Mouse (Mus musculus) urinary bladder, postnatal 36 days (tissue): ENCODE measurements around the gene Pald1.

ENCODE experiments used
- DNase-seq, 2 experiments: peaks; one replicate each; pipeline ENCODE4 v3.0.0; 2022; ENCODE audit warnings: low spot score in 2 of 2, mixed read lengths in 1 of 2

Gene Pald1

DNA sequence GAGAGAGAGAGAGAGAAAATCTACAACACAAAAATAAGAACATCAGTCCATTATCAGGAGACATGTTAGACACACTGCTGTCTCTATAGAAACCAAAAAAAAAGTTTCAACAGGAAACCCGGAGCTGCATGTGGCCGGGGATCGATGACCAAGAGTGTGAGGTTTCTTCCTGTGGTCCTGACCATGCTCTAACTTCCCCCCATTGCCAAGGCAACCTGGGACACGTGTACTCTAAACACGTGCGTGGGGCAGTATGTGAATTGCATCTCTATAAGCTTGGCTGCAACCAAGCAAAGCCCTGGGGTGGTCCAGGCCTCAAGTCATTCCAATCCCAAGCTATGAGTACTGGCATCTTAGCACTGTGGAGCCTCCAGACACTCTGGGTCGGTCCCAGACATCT lies 48.8 kb downstream of the Pald1 start:
- no peak for DNase-seq

DNA sequence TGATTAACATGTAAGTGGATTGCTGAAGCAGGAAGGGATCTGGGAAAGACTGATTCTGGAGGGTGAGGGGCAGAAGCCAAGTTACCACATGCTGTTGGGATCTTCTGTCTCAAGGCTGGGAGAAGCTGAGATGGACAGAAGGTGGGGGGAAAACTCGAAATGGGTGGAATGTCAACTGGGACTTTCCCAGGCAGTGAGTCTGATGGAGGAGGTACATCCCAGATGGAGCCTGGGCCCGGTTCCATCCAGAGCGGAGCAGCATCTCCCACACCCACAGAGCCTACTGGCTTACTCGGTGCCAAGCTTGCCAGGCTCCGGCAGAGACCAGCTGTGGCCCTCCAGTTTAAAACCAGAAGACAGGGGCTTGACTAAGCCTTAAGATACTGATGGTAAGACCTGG lies 52.3 kb downstream of the Pald1 start:
- no peak for DNase-seq

DNA sequence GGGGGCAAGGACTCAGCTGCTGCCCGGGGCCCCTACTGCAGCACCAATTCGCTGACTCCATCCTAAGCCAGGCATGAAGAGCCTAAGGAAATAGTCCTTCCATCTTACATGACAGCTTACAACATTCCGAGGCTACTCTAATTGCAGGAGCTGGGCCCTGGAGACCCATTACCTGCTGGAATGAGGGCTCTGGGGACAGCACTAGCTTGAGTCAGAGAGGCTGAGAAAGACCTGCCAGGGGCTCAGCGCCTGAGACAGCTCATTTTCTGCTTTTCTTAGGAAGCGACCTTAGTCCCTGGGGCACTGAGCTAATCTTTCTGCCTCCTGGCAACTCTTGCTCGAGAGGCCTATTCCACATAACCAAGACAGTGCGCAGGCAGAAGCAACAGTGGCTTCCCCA lies 54.4 kb downstream of the Pald1 start:
- DNase-seq = no peak

DNA sequence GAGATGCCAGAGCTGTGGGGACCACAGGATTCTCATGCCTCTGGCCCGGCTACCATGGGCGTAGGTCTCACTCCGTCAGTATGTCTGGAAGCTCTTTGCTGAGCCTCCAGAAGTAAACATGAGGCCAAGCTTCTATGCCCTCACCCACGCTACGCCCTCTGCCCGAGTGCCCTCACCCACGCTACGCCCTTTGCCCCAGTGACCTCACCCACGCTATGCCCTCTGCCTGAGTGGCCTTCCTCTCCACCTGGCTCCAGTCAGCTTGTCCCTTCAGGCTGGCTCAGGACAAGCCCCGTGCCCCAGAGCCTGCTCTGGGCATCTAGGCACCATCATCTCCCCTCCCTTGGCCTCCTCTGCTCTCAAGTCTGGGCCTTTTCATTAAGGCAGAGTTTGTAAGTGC lies 55.8 kb downstream of the Pald1 start:
- no peak for DNase-seq

DNA sequence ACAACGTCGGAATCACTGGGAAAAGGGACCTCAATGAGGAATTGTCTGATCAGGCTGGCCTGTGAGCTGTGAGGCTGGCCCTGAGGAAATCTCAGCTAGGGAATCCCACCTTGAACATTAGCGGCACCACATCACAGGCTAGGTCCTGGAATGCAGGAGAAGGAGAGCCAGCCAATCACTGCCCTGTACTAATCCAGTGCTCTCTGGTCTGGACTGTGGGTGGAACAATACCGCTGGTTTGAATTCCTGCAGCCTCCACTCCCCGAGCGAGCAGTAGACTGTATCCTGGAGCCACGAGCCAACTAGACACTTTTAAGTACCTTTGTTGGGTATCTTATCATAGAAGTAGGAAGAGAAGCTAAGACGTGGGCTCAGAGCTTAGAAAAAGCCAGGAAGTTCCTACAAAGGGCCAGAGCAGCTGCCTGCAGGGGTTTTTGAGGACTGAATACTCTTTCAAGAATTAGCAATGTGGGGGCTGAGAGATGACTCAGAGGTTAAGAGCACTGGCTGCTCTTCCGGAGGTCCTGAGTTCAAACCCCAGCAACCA lies 57.5 kb downstream of the Pald1 start:
- no peak for DNase-seq

DNA sequence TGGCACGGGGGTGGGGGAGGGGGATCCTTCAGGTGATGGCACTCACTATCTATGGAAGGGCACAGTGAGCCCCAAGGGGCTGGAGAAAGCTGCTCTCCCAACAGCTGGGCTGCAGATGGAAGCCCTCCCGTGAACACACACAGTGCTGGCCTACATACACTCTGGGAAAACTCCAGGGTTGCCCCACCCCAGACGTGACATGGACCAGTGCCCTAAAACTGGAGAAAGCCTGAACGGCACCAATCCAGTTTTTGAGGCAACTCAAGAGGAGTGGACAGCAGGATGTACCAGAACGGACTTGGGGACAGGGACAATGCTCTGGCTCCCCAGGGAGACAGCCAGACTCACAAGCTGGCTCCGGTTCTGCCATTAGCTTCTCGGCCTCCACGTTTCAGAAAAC lies 58.6 kb downstream of the Pald1 start:
- DNase-seq = peak in 1 of 2 experiments; percentile 21

DNA sequence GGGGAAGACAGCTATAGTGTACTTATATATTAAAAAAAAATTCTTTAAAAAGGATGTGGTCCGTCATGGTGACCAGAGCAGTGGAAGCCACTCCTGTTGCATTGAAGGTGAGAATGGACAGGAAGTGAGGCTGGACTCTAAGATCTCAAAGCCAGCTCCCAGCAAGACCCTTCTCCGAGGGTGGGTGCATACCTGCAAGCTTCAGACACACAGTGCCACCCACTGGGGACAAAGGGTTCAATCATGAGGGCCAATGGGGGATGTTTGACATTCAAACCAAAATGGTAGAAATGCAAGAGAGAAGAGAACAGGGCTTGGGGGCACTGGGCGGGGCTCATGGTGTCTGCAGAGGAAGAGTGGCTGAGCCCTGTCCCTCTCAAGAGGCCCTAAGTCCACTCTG lies 64.8 kb downstream of the Pald1 start:
- DNase-seq = no peak

DNA sequence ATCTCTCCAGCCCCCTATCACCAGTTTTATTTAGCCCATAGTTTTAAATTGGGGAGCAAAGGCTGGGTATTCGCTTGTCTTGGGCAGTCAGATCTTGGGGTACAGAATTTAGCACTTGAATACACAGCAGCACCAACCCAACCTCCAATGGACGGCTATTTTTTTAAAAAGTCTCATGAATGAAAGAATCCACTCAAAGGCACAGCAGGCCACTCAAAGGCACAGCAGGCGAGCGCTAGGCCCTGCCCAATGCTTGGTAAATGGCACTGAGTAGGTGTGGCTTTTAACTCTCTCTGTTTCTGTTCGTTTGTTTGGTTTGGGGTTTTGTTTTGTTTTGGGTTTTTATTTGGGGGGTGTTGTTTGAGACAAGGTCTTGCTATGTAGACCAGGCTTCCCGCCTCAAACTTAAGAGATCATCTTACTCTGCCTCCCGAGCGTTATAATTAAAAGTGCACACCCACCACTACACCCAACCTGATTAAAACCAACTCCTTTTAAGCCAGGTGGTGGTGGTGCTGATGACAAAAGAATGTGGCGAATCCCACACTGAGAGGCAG lies 67.9 kb downstream of the Pald1 start:
- no peak for DNase-seq

DNA sequence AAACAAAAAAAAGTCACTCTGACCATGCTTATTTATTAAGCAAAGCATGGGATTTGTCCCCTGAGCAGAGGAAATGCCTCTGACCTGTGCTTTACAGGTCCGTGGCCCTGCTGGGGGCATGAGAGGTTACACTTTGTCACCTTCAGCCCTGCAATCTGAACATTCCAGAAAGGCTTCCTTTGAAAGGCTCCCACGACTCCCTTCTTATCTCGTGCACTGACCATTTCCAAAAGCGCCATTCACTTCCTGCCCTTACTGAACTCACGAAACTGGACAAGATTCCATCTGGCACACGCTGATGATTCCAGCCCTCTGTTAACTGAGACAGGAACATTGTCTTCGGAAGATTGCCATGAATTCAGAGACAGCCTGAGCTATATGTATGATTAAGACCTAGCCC lies 69.6 kb downstream of the Pald1 start:
- DNase-seq = no peak

DNA sequence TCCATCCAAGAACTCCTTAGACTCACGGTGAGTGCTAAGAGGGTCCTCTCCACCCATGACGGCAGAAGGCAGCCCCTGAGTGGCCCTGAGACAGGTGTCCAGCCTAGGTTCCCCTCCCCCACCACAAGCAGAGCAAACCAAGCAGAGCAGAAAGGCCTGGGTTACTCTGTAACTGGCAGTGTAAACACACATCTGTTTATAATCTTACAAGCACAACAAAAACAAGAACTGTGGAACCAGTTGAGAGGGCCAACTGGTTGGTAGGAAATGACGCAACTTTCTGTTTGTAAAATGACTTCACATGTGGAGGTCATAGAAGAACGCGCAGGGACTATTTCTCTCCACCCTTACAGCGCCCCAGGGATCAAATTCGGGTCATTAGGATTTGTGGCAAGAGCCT lies 70.6 kb downstream of the Pald1 start:
- DNase-seq = no peak

DNA sequence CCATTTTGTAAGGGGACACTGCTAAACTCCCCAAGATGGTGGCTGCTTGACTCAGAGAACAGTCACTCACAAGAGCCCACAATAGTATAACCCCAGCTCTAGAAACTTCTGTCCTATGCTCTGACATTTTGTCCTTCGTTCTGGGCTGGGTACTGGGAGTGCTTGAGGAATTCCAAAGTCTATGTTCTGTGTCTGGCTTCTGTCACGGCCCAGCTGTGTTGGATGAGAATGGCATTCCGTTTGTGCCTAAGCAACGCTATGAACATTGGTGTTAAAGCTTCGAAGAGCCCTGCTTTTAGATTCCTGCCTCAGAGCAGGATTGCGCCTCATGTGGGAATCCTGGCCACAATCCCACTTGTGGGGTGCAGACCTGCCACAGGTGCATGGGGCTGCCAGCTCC lies 71.2 kb downstream of the Pald1 start:
- DNase-seq = no peak

DNA sequence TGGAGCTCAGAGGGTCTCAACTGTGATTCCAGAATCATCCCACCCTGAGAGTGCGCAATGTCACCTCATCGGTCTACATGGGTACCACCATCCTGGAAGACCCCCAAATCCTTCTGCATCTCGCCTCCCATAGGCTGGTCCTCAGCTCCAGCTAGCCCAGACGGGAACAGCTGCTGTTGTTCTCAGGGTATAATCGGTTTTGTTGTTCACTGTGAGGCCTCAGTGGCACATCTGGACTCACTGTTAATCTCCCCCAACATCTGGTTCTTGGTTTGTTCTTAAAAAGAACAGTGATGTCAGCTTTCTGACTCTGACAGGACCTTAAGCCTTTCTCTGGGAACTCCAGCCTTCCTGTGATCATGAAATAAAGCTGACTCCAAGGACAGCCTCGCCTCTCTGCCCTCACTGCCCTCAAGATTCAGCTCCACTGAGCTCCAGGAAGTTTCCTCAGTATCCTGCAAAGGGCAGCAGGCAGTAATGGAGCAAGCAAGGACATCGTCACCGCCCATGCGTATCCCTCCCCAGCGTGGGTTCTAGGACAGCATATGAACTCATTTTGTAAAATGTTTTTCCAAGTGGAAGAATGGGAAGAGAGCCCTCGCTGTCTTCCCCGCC lies 74.5 kb downstream of the Pald1 start:
- DNase-seq = no peak

DNA sequence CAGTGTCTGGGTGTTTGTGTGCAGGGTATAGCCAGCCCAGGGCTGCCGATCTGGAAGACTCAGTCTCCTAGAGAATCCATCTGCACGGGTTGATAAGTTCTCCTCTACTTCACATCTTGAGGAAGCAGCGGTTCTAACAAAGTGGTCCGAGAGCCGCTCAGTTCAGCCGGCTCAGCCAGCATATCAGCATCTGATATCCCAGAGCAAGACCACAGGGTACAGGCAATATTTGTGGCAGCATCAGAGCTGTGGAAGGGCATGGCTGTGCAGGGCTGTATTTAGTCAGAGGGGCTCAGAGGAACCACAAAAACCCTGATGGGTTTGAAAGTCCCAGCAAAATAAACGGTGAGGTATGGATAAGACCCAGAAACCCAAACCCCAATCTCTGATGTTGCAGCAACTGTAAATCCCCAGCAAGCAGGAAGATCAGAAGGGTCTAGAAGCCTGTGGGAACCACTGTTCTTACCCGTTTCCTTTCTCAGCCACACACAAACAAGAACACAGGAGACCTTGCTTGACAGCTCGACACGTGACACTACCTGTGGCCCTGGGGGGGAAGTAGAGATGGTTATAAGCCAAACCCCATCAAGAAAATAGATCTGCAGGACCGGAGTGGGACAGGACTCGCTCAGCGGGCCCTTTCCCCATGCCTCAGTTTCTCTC lies 77.3 kb downstream of the Pald1 start:
- DNase-seq = no peak

DNA sequence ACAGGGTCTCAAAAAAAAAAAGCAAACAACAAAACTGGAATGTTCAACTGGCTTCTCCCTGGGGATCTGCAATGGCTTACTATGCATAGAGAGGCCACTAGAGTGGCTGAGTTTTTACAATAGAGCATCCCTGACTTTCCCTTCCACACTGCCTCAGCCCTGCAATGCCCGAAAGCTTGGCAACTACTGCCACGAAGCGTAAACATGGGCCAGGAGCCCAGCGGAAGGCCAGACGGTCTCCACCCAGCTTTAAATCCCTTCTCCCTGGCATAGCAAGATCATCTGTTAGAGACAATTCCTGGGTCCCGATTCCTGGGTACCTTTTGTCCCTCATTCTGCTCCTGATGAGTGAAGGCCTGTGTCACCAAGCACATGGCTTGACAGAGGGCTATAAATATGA lies 79.3 kb downstream of the Pald1 start:
- DNase-seq = no peak

DNA sequence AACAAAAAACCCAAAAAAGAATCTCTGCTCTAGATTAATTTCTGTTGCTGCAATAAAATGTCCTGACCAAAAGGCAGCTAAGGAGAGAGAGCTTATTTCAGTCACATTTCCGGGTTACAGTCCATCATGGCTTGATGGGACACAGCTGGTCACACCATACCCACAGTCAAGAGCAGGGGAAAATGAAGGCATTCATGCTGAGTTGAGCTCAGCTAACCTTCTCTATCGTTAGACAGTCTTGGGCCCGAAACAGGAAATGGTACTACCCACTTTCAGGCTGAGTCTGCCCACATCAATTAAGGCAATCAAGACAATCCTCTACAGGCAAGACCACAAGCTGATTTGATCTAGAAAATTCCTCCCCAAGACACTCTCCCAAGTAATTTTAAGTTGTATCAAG lies 82.3 kb downstream of the Pald1 start:
- no peak for DNase-seq

DNA sequence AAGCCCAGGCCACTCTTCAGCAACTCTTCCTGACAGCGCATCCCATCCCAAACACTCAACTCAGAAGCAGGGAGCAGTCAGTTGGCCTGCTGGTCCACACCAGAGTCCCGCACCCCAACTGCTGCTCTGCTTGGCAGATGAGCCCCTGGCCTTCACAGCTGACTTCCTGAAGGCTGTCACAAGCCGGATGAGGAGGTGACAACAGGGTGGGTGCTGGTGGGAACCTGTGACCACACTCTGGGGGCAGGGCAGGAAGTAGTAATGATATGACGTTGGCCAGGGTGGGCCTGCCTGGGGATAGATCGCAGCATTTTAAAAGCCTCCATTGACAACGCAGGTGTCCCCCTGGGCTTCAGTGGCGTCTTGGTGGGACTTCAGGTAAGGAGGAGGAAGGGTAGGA lies 85.9 kb downstream of the Pald1 start, which contains the start of gene Prf1:
Gene Prf1, plus strand, starts transcription at position 357 of the 400 bp plus-strand sequence.
- DNase-seq = no peak

DNA sequence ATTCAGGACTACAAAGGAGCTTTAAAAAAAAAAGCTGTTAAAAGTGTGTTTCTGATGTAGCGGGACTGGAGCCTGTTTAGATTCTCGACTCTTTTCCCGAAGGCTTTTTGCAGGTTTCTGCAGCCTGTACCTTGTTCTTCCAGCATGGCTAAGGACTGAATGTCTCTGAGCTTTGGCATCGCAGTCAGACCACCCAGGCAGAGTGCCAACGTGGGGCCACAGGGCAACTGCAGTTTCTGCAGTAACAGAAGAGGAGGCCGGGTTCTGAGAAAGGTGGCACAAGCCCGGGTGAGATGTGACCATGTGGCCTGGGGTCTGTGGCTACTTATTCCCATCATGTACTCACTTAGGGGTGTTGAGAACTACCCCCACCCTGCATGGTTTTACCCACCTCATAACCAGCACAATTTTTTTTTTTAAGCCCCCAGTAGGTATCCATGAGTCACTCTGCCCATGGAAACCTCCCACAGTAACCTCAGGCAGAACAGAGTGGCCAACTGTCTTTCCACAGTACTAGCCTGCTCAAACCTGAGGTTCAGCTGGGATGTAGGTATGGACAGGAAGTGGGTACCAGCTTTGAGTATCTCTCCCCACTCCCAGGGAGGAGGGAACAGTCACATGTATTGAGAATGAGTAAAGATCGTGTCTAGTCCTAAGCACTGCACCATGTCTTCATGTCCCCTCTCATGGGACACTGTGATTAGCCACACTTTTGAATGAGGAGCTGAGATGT lies 86.5 kb downstream of the Pald1 start:
- DNase-seq = no peak

DNA sequence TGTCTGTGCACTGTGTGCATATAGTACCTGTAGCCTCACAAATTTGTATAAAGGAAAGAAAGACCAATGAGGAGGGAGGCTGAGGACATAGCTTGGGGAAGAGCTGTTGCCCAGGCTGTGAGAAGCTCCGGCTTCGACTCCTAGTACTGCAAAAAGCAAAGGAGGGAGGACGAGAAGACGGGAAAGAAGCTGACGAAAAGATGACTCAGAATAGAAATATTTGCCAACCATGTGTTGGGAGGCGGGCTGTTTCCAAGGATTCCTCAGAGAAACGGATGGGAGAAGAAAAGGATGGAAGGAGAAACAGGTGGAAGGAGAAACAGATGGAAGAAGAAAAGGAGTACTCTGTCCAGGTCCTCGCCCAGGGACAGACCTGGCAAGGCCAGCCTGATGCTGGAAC lies 89.1 kb downstream of the Pald1 start:
- DNase-seq = no peak

DNA sequence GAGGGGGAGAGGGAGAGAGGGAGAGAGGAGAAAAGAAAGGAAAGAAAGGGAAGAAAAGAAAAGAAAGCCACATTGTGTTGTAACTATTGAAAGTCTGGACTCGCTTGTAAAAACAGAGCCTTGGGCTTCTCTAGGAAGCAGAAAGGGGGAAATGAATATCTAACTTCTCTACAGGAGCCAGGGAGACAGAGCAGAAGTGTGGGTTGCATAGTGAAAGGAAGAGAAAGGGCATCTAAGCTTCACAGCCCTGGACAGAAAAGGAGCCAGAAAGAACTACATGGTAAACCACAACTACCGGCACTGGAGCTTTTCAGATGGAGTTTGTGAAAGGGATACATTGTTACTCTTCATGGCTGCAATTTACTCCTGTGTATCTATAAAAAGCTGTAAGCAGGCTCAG lies 92.9 kb downstream of the Pald1 start:
- DNase-seq = no peak

DNA sequence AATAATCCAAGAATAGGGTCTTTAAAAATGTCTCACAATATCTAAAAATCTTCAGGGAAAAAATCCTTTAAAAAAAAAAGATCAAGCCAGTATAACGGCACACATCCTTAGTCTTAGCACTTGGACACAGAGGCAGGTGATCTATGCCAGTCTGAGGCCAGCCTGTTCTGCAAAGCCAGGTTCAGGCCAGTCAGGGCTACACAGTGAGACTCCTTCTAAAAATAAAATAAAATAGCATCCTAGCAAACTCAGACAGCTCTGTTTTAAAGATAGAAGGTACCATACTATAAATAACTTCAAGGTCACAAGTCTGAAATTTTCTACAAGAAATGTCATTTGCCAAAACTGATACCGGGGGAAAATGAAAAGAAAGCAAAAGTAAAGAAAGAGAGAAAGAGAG lies 93.3 kb downstream of the Pald1 start:
- no peak for DNase-seq

DNA sequence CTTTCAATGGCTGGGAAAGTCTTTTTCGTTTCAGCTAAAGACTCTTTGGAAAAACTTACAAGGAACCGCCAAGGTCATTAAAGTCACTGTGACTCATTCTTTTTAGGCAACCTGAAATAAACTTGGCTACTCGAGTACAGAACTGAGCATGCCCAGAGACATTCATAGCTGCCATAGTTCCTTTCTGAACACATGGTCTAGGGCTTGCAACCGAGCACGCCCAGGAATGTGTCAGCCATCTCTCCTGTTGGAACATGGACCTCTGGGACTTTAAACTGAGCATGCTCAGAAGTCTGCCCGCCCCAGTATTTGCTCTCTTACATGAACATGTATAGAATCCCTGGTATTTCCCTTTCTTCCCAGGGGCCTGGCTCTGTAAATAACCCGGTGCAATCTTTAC lies 97.1 kb downstream of the Pald1 start:
- DNase-seq = peak in 1 of 2 experiments; percentile 37

DNA sequence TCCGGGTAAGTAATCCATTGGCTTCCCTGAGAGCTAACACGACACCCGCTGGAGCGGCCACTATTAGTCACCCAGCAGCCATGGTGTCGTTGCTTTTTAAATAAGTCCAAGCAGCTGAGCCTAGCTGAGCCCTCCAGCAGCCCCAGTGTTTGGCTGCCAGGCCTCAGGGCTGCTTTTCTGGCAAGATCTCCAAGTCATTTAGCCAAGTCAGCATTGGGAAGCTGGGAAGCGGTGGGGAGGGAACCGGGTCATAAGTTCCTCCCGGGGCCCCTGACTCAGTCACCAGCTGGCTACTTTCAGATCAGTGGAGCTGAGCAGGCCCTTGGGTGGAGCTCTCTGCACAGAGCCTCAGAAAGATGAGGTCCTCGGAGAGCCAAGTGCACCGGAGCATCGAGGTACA lies 98.1 kb downstream of the Pald1 start:
- DNase-seq = peak; percentile 20 to 74

DNA sequence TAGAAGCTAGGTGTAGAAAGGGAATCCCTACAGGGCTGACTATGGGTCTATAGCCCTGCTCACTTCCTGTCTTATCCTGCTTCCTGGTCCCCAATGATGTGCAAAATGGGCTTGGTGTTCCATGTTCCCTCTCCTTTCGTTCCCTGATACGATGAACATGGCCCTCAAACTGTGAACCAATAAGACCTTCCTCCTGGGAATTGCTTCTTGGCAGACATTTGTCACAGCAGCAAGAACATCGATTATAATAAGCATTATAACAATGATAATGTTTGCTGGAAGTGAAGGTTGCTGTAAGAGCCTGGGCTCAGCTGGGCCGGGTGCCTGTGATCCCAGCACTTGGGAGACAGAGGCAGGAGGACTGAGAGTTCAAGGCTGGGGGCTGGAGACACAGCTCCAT lies 99.0 kb downstream of the Pald1 start:
- DNase-seq = no peak
